Mouse (Mus musculus): ENCODE results near the gene Irs3. TPM values are rescaled to one million over a fixed set of nuclear protein-coding genes. Genes with fewer than 3 reads are reported as not detected.

The Irs3 gene
- total and polyA plus RNA-seq, 2 experiments from 2014 or later = 0.29 to 0.76 TPM

GRCm38 (mm10) chr5:137647827-137648601 lies 2.5 kb upstream of the Irs3 start:
- 74% methylated on average over 9 of the region's 9 CpGs for WGBS
- Histone ChIP-seq H3K27me3 (ENCODE audit: insufficient read depth, low read length) (peaks cover 14% of the 10 kb centered on the region), H3K9ac (no peak overlapping the region), H3K27ac (ENCODE audit: low read depth, low read length) (no peak overlapping the region), H3K4me1 (ENCODE audit: insufficient read depth) (no peaks in the 10 kb centered on the region), H3K9me3 (ENCODE audit: low read length) (no peaks in the 10 kb centered on the region), H3K4me2 (ENCODE audit: low read depth) (no peak overlapping the region), H3K4me3 (ENCODE audit: low read depth, low read length) (no peak overlapping the region), H3K36me3 (ENCODE audit: insufficient read depth) (peaks cover 11% of the 10 kb centered on the region)
- ATAC-seq (peak; percentile 87), DNase-seq (peak; percentile 53)
- TF ChIP-seq CTCF (IDR thresholded peaks at IDR 0.05; ENCODE audit: low read depth) = no peak

- 4% methylated on average over 44 of the region's 44 CpGs for WGBS
- no peak overlapping the region; the same call in 1 of the 2 replicates for H3K9ac ChIP-seq
- H3K4me2 ChIP-seq (ENCODE audit: low read depth) = peak overlapping the region; percentile 44
- H3K4me1 ChIP-seq (ENCODE audit: insufficient read depth) = no peaks in the 10 kb centered on the region
- TF ChIP-seq CTCF (IDR thresholded peaks at IDR 0.05; ENCODE audit: low read depth) = no peak
- H3K27ac ChIP-seq (ENCODE audit: low read depth, low read length) = no peak overlapping the region
- H3K4me3 ChIP-seq (ENCODE audit: low read depth, low read length) = peak overlapping the region; percentile 18
- H3K27me3 ChIP-seq (ENCODE audit: insufficient read depth, low read length) = peaks cover 14% of the 10 kb centered on the region
- ATAC-seq (no peak), DNase-seq (no peak)
- H3K36me3 ChIP-seq (ENCODE audit: insufficient read depth) = peaks cover 8% of the 10 kb centered on the region
- no peaks in the 10 kb centered on the region for H3K9me3 ChIP-seq (ENCODE audit: low read length)
Measured at GRCm38 (mm10) chr5:137645091-137645651, 343 bp downstream of the Irs3 start.

- H3K9me3 ChIP-seq (ENCODE audit: low read length) = no peaks in the 10 kb centered on the region
- 48% methylated on average over 19 of the region's 19 CpGs for WGBS
- H3K9ac ChIP-seq = no peak overlapping the region
- H3K4me1 ChIP-seq (ENCODE audit: insufficient read depth) = no peaks in the 10 kb centered on the region
- H3K4me3 ChIP-seq (ENCODE audit: low read depth, low read length) = no peak overlapping the region
- ATAC-seq (no peak), DNase-seq (no peak)
- H3K27me3 ChIP-seq (ENCODE audit: insufficient read depth, low read length) = peaks cover 14% of the 10 kb centered on the region
- peaks cover 15% of the 10 kb centered on the region for H3K36me3 ChIP-seq (ENCODE audit: insufficient read depth)
- no peak overlapping the region for H3K4me2 ChIP-seq (ENCODE audit: low read depth)
- TF ChIP-seq CTCF (IDR thresholded peaks at IDR 0.05; ENCODE audit: low read depth) = no peak
- no peak overlapping the region for H3K27ac ChIP-seq (ENCODE audit: low read depth, low read length)
Measured at GRCm38 (mm10) chr5:137644484-137644883, 1.0 kb downstream of the Irs3 start.

GRCm38 (mm10) chr5:137642886-137643285 lies 2.6 kb downstream of the Irs3 start:
- DNase-seq (no peak), ATAC-seq (no peak)
- Histone ChIP-seq H3K27me3 (ENCODE audit: insufficient read depth, low read length) (peaks cover 14% of the 10 kb centered on the region), H3K4me3 (ENCODE audit: low read depth, low read length) (no peak overlapping the region), H3K27ac (ENCODE audit: low read depth, low read length) (no peak overlapping the region), H3K36me3 (ENCODE audit: insufficient read depth) (peaks cover 30% of the 10 kb centered on the region), H3K4me2 (ENCODE audit: low read depth) (no peak overlapping the region), H3K4me1 (ENCODE audit: insufficient read depth) (no peaks in the 10 kb centered on the region), H3K9ac (no peak overlapping the region), H3K9me3 (ENCODE audit: low read length) (no peaks in the 10 kb centered on the region)
- whole genome bisulfite sequencing = 50% methylated on average over 4 of the region's 4 CpGs
- TF ChIP-seq CTCF (IDR thresholded peaks at IDR 0.05; ENCODE audit: low read depth) = no peak

- no peak for DNase-seq
- WGBS = 87% methylated on average over 19 of the region's 19 CpGs
- Histone ChIP-seq H3K4me1 (ENCODE audit: insufficient read depth) (no peaks in the 10 kb centered on the region), H3K27ac (ENCODE audit: low read depth, low read length) (no peak within 1 kb of the TSS), H3K36me3 (ENCODE audit: insufficient read depth) (peaks cover 49% of the 10 kb centered on the region), H3K4me3 (ENCODE audit: low read depth, low read length) (no peak within 1 kb of the TSS), H3K27me3 (ENCODE audit: insufficient read depth, low read length) (peaks cover 9% of the 10 kb centered on the region), H3K4me2 (ENCODE audit: low read depth) (no peak within 1 kb of the TSS), H3K9ac (no peak within 1 kb of the TSS), H3K9me3 (ENCODE audit: low read length) (no peaks in the 10 kb centered on the region)
- TF ChIP-seq CTCF (IDR thresholded peaks at IDR 0.05; ENCODE audit: low read depth) = peak; percentile 25
- no peak for ATAC-seq
Measured at GRCm38 (mm10) chr5:137641054-137641453, 4.5 kb downstream of the Irs3 start, which contains the start of gene Sap25. Sap25 (plus strand) TSS chr5:137641334.

- 86% methylated on average over 7 of the region's 7 CpGs for WGBS
- Histone ChIP-seq H3K9ac (no peak overlapping the region), H3K36me3 (ENCODE audit: insufficient read depth) (peaks cover 59% of the 10 kb centered on the region), H3K27me3 (ENCODE audit: insufficient read depth, low read length) (no peaks in the 10 kb centered on the region; the same call in none of the 2 replicates), H3K9me3 (ENCODE audit: low read length) (no peaks in the 10 kb centered on the region), H3K27ac (ENCODE audit: low read depth, low read length) (no peak overlapping the region), H3K4me2 (ENCODE audit: low read depth) (no peak overlapping the region), H3K4me1 (ENCODE audit: insufficient read depth) (no peaks in the 10 kb centered on the region), H3K4me3 (ENCODE audit: low read depth, low read length) (no peak overlapping the region)
- ATAC-seq = no peak
- DNase-seq = no peak
- no peak for TF ChIP-seq CTCF (IDR thresholded peaks at IDR 0.05; ENCODE audit: low read depth)
Measured at GRCm38 (mm10) chr5:137639472-137639871, 6.0 kb downstream of the Irs3 start.

- ATAC-seq = no peak
- H3K4me1 ChIP-seq (ENCODE audit: insufficient read depth) = peaks cover 9% of the 10 kb centered on the region
- 83% methylated on average over 12 of the region's 12 CpGs for WGBS
Measured at GRCm38 (mm10) chr5:137633397-137634084, 12.0 kb downstream of the Irs3 start.

More at GRCm38 (mm10) chr5:137633397-137634084, 12.0 kb downstream of the Irs3 start:
- H3K27me3 ChIP-seq (ENCODE audit: insufficient read depth, low read length) = no peaks in the 10 kb centered on the region
- no peak overlapping the region for H3K4me3 ChIP-seq (ENCODE audit: low read depth, low read length)
- no peak overlapping the region for H3K9ac ChIP-seq
- H3K27ac ChIP-seq (ENCODE audit: low read depth, low read length) = no peak overlapping the region
- no peak for TF ChIP-seq CTCF (IDR thresholded peaks at IDR 0.05; ENCODE audit: low read depth)
- H3K9me3 ChIP-seq (ENCODE audit: low read length) = no peaks in the 10 kb centered on the region
- H3K4me2 ChIP-seq (ENCODE audit: low read depth) = no peak overlapping the region
- peaks cover 43% of the 10 kb centered on the region for H3K36me3 ChIP-seq (ENCODE audit: insufficient read depth)
- no peak for DNase-seq
